Mouse (Mus musculus) E14TG2a.4 (cell line): ENCODE measurements at regions not wholly inside any gene's neighbourhood (a gene's known extent, or its start where the extent isn't known, plus 50 kb on each side); places are given as distances from the start of the nearest gene placed in this dataset.

Source experiments
- H3K27me3 ChIP-seq: 2 replicates; pipeline ENCODE4 v1.6.1; 2014; ENCODE audit warnings: low read length, control low read depth; ENCODE audit not compliant: insufficient read depth
- H3K36me3 ChIP-seq: 2 replicates; pipeline ENCODE4 v1.6.1; 2014; ENCODE audit warnings: low read length, control low read depth; ENCODE audit not compliant: insufficient read depth
- H3K4me1 ChIP-seq: replicated peaks from 2 replicates; pipeline ENCODE4 v1.6.1; 2014; ENCODE audit warnings: low read depth, low read length, control low read depth
- H3K4me3 ChIP-seq: replicated peaks from 2 replicates; pipeline ENCODE4 v1.5.1; 2014; ENCODE audit warnings: mild to moderate bottlenecking, low read length
- H3K9me3 ChIP-seq: 2 replicates; pipeline ENCODE4 v1.6.1; 2014; ENCODE audit warnings: low read length, control low read depth
- CTCF ChIP-seq: conservative IDR thresholded peaks from 2 replicates; pipeline ENCODE4 v1.5.1; 2014; ENCODE audit warnings: low read length
- NANOG ChIP-seq: IDR thresholded peaks from 2 replicates; pipeline ENCODE4 v1.6.1; 2014; ENCODE audit warnings: borderline replicate concordance, low read length, mixed read lengths
- POU5F1 ChIP-seq: IDR thresholded peaks from 2 replicates; pipeline ENCODE4 v1.6.1; 2014; ENCODE audit warnings: low read length, borderline replicate concordance

DNA sequence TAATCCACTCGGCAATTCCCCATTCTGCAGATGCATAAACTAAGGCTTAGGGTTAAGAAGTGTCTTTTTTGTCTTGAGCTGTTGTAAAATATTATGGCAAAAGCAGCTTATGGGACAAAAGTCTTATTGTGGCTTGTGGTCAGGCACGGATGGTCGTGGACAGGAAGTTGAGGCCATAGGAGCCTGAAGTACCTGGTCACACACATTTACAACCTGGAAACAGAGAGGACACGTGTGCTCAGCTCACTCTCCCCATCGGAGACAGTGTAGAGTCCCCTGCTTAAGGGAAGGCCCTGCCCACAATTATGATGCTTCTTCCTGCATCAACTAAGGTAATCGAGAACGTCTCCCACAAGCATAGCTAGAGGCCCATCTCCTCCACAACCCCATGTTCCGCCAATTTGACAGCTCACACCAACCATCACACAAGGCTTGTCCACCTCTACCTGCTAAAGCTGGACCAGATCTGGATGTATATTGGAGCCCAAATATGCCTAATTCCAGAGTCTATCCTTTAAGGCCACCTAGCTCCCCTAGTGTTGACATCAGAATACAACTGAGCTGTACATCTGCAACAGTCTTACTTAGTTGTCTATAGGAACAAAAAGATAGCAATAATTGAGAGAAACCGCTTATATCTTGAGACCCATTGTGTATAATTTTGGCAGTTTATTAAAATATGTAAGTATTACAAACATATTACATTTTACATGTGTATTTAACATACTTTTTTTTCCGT is 89.0 kb downstream of the Dyrk2 start:
- H3K9me3 ChIP-seq, result peaks cover 12% of the 10 kb centered on the region
- TF ChIP-seq NANOG (no peak), POU5F1 (no peak), CTCF (no peak)
- no peaks in the 10 kb centered on the region for H3K4me1 ChIP-seq
- H3K27me3 ChIP-seq, result 0 out of 2 replicates have a peak, but pooled peaks cover 2% of the 10 kb centered on the region
- H3K36me3 ChIP-seq, result no peaks in the 10 kb centered on the region
- H3K4me3 ChIP-seq, result no peak overlapping the region

DNA sequence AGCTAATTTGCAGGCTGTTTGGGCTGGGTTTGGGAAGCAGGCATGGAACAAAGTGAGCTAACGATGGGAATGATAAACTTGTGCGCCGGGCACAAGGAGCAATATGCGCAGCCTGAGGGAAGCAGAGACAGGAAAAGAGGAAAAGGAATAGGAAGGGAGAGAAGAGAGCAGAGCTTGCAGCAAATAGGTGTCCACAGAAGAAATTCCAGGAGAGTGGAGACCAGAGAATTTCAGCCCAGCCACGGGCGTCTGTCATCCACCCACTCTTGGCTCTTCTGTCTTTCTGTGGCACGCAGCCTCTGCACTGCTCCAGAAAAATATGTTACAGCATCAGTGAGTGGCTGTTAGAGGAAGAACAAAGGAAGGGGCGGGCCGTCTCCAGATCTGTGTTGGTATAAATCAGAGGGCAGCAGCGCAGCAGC is 88.2 kb downstream of the Dyrk2 start:
- TF ChIP-seq CTCF (no peak), POU5F1 (no peak), NANOG (no peak)
- peaks cover 5% of the 10 kb centered on the region; the same call in 1 of the 2 replicates for H3K4me1 ChIP-seq
- H3K36me3 ChIP-seq, result no peaks in the 10 kb centered on the region
- H3K9me3 ChIP-seq, result peaks cover 12% of the 10 kb centered on the region
- H3K27me3 ChIP-seq, result 0 out of 2 replicates have a peak, but pooled peaks cover 2% of the 10 kb centered on the region
- H3K4me3 ChIP-seq, result no peak overlapping the region

DNA sequence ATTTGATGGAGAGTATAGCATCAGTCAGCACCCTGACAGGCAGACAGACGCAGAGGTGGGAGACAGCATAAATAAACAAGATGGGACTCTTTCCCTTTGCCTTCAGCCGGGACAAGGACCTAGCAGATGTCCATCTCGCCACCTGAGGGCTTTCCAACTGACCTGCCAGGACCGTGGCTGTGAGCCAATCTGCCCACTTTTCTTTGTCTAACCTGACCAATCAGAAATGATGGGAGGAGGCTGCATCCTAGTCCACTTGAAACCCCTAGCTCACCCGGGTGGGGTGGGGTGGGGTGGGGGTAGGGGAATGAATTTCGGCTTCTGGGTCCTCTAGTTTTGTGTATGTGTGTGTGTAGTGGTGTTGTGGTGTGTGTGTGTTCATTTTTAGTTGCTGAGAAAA is 87.4 kb downstream of the Dyrk2 start:
- Histone ChIP-seq H3K27me3 (0 out of 2 replicates have a peak, but pooled peaks cover 2% of the 10 kb centered on the region), H3K4me3 (no peak overlapping the region), H3K36me3 (no peaks in the 10 kb centered on the region), H3K9me3 (peaks cover 5% of the 10 kb centered on the region), H3K4me1 (peaks cover 13% of the 10 kb centered on the region)
- TF ChIP-seq NANOG, result no peak
- TF ChIP-seq CTCF, result no peak
- TF ChIP-seq POU5F1, result no peak

DNA sequence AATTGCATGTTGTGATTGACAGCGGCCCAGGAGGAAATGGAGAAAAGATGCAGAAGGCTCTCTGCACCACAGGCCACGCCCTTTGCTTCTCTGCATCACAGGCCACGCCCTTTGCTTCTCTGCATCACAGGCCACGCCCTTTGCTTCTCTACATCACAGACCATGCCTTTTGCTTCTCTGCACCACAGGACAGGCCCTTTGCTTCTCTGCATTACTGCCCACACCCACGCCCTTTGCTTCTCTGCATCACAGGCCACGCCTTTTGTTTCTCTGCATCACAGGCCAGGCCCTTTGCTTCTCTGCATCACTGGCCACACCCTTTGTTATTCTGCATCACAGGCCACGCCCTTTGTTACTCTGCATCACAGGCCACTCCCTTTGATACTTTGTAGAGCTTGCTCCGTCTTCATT is 82.7 kb downstream of the Dyrk2 start:
- Histone ChIP-seq H3K36me3 (no peaks in the 10 kb centered on the region), H3K4me3 (no peak overlapping the region), H3K9me3 (peaks cover 8% of the 10 kb centered on the region), H3K4me1 (peaks cover 15% of the 10 kb centered on the region), H3K27me3 (0 out of 2 replicates have a peak, but pooled peaks cover 2% of the 10 kb centered on the region)
- no peak for TF ChIP-seq NANOG
- TF ChIP-seq POU5F1, result no peak
- no peak for TF ChIP-seq CTCF

DNA sequence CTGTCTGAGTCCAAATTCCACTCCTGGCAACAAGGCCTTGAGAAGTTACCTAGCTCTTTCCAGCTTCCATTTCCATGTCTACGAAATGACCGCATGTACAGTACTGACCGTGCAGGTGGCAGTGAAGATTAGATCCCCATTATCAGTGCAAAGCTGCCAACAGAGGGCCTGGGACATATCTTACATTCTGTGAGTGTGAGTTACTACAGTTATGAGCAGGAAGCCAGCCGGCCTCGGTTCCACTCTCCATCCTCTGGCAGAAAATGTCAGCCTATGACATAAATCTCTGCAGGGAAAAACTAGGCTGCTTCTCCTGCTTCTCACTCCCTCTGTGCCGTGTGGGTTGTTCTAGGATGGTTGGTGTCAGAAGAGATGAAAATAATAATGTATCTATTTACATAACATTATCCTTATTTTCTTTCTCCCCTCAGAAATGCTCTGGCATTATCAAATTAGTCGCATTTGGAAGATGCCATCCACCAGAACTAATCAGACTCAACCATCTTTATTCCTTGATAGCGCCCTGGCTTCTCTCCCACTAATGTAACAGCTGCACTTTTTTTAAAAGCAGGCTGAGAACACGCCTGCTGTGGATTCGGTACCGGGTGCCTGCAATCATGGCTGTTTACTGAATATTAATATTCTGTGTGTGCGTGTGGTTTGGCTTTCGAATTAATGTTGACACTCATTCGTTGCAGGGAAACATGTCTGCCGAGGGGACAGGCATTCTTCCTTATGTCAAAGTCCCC is 77.5 kb downstream of the Dyrk2 start:
- H3K27me3 ChIP-seq, result no peaks in the 10 kb centered on the region
- H3K9me3 ChIP-seq, result peaks cover 8% of the 10 kb centered on the region
- no peak overlapping the region for H3K4me3 ChIP-seq
- H3K4me1 ChIP-seq, result peaks cover 4% of the 10 kb centered on the region
- no peaks in the 10 kb centered on the region for H3K36me3 ChIP-seq
- no peak for TF ChIP-seq POU5F1
- TF ChIP-seq NANOG, result no peak
- no peak for TF ChIP-seq CTCF

DNA sequence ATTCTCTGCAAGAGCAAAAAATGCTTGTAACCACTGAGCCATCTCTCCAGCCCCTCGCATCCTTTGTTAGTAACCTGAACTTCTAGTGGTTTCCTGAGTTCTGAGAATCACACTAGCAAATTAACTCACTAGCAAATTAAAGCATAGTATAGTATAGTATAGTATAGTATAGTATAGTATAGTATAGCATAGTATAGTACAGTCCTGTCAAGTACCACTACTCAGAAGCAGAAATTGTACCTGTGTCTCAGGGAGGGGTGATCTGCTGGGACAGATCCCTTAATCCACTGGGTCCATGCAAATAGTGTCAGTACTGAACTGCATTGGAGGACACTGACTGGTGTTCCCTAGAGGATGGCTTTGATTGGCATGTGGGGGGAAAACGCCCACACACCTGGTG is 76.2 kb downstream of the Dyrk2 start:
- Histone ChIP-seq H3K4me1 (no peaks in the 10 kb centered on the region), H3K4me3 (no peak overlapping the region), H3K36me3 (no peaks in the 10 kb centered on the region), H3K27me3 (no peaks in the 10 kb centered on the region), H3K9me3 (peaks cover 8% of the 10 kb centered on the region)
- no peak for TF ChIP-seq POU5F1
- no peak for TF ChIP-seq NANOG
- TF ChIP-seq CTCF, result no peak

DNA sequence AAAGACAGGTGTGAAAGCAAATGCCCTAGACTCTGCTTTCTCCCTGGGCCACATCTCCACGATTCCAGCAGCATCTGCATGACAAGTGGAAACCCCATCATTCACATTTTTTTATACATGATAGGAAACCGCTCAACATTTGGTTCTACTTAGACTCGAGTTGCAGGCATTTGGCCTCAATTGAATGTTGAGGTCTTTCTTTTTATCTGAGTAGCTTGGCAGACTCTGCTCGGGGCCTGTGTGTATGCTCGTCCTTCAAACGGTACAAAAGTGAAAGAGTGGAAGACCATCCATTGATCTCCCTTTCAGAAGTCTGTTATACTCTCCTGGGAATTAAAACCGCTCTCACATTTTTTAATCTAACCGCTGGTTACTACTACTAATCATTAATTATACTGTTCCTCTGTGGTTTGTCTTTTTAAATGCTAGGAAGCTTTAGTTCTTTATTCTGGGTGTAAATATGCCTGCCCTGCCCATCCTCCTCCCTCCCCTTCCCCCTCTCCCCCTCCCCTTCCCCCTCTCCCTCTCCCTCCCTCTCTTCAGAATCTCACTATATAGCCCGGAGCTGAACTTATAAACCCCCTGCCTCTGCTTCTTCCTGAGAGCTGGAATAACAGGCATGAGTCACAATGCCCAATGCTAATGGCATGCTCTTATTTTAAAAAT is 75.5 kb downstream of the Dyrk2 start:
- Histone ChIP-seq H3K4me3 (no peak overlapping the region), H3K27me3 (no peaks in the 10 kb centered on the region), H3K4me1 (no peaks in the 10 kb centered on the region), H3K9me3 (peaks cover 8% of the 10 kb centered on the region), H3K36me3 (no peaks in the 10 kb centered on the region)
- TF ChIP-seq CTCF, result no peak
- TF ChIP-seq NANOG, result no peak
- no peak for TF ChIP-seq POU5F1

DNA sequence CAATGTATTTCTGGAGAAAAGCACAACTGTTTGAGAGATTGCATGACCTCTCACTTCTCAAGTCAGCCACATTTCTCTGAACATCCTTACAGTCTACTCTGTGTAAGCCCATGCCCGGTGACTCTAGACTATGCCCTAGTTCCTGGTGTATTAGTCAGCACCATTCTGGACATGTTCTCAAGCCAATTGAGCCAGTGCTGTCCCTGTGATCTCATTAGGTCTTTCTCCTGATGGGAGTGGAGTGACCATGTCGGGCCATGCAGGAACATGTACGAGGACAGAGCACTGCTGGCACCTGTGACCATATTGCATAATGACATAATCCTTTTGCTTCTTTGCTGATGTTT is 75.0 kb downstream of the Dyrk2 start:
- no peaks in the 10 kb centered on the region for H3K4me1 ChIP-seq
- H3K36me3 ChIP-seq, result no peaks in the 10 kb centered on the region
- no peaks in the 10 kb centered on the region for H3K27me3 ChIP-seq
- TF ChIP-seq CTCF (no peak), NANOG (no peak), POU5F1 (no peak)
- H3K9me3 ChIP-seq, result peaks cover 8% of the 10 kb centered on the region
- H3K4me3 ChIP-seq, result no peak overlapping the region

DNA sequence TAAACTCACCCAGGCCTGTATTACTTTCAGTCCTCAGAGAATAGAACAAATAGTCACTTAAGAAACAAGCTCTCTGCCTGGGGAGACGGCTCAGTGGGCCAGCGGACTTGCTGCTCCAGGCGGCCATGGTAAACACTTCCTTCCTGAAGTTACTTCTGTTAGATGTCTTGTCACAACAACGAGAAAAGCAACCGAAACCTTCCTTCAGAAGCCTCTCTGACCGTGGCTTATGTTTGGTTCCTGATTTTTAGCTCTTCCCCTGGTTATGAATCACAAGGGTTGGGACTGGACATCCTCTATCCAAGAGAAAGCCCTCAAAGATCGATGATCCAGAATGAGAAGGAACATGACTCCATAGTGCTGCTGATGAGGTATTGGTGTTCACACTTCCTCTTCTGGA is 73.5 kb downstream of the Dyrk2 start:
- TF ChIP-seq CTCF (no peak), NANOG (no peak), POU5F1 (no peak)
- Histone ChIP-seq H3K36me3 (no peaks in the 10 kb centered on the region), H3K4me1 (no peaks in the 10 kb centered on the region), H3K9me3 (peaks cover 4% of the 10 kb centered on the region), H3K27me3 (peaks cover 6% of the 10 kb centered on the region; the same call in 1 of the 2 replicates), H3K4me3 (no peak overlapping the region)
